Mouse (Mus musculus) small intestine, adult 2 months (tissue): Measurements from ENCODE around the gene Ahcyl2.

Experiments used
- CTCF ChIP-seq: fragments of 200-500 bp; IDR thresholded peaks from 2 replicates; pipeline ENCODE4 v1.5.1; 2012; ENCODE audit warnings: low read depth, mild to moderate bottlenecking, control low read depth, inconsistent platforms, low read length, moderate library complexity, mixed read lengths; ENCODE audit not compliant: insufficient replicate concordance, insufficient read length; ENCODE audit errors: extremely low read depth
- POLR2A ChIP-seq: fragments of 200-500 bp; IDR thresholded peaks from 2 replicates; pipeline ENCODE4 v1.6.1; 2012; ENCODE audit warnings: low read depth, mild to moderate bottlenecking, control low read depth, inconsistent platforms, low read length, moderate library complexity

- TF ChIP-seq CTCF (no peak), POLR2A (no peak)
Measured at GRCm38 (mm10) chr6:29913673-29914072, 145.9 kb downstream of the Ahcyl2 start.
